Mouse (Mus musculus) liver, adult 2 months (tissue): ENCODE data around the gene Map2k4. TPM values are rescaled to one million over a fixed set of nuclear protein-coding genes. Genes with fewer than 3 reads are reported as not detected.
A peak's percentile ranks its signal among the peaks of the same experiment; 100 is the strongest.

Source experiments
- DNase-seq: peaks from one replicate; pipeline ENCODE4 v3.0.0-alpha.2; 2011; ENCODE audit warnings: low read depth, low spot score; ENCODE audit errors: extremely low read depth
- H3K27ac ChIP-seq: fragments of 200-500 bp; replicated peaks from 2 replicates; pipeline ENCODE4 v1.5.1; 2012; ENCODE audit warnings: low read depth, mild to moderate bottlenecking, control low read depth, inconsistent platforms, low read length; ENCODE audit not compliant: insufficient read depth
- H3K27me3 ChIP-seq: fragments of 200-500 bp; 2 replicates; pipeline ENCODE4 v1.6.1; 2012; ENCODE audit warnings: mild to moderate bottlenecking, moderate library complexity, low read length, inconsistent platforms; ENCODE audit not compliant: control insufficient read depth, insufficient read depth
- H3K36me3 ChIP-seq: fragments of 200-500 bp; 2 replicates; pipeline ENCODE4 v1.6.1; 2012; ENCODE audit warnings: low read length, inconsistent platforms; ENCODE audit not compliant: control insufficient read depth, insufficient read depth
- H3K4me1 ChIP-seq: fragments of 200-500 bp; 2 replicates; pipeline ENCODE4 v1.6.1; 2011; ENCODE audit warnings: low read length; ENCODE audit not compliant: control insufficient read depth, insufficient read depth
- H3K4me3 ChIP-seq: fragments of 200-500 bp; 2 replicates; pipeline ENCODE4 v1.5.1; 2011; ENCODE audit warnings: low read depth, mild to moderate bottlenecking, control low read depth, low read length, moderate library complexity; ENCODE audit not compliant: insufficient read depth
- H3K79me2 ChIP-seq: fragments of 200-500 bp; 2 replicates; pipeline ENCODE4 v1.6.1; 2012; ENCODE audit warnings: inconsistent platforms, mild to moderate bottlenecking, low read length, moderate library complexity; ENCODE audit not compliant: control insufficient read depth, insufficient read depth
- H3K9ac ChIP-seq: fragments of 200-500 bp; 2 replicates; pipeline ENCODE4 v1.6.1; 2012; ENCODE audit warnings: low read depth, mild to moderate bottlenecking, control low read depth, inconsistent platforms, low read length
- CTCF ChIP-seq: fragments of 200-500 bp; IDR thresholded peaks from 2 replicates; pipeline ENCODE4 v1.5.1; 2011; ENCODE audit warnings: low read depth, low read length, control low read depth
- POLR2A ChIP-seq: fragments of 200-500 bp; IDR thresholded peaks from 2 replicates; pipeline ENCODE4 v1.6.1; 2011; ENCODE audit warnings: low read length, control low read depth; ENCODE audit not compliant: insufficient read depth; ENCODE audit errors: extremely low read depth
- WGBS: fragments of 180-500 bp; shearing (Covaris S2); methylation state at CpG from one replicate; pipeline ENCODE4 v1.1.7; 2018; 5-methylcytosine and 5-hydroxymethylcytosine counted together
- polyA plus RNA-seq: library from polyadenylated mRNA; depleted of rRNA; stranded (reverse); fragments of >200 nt; gene quantifications from 2 replicates; pipeline ENCODE4 v1.2.3, GENCODE M21; 2012
- total RNA-seq: library from RNA; depleted of rRNA; stranded (reverse); fragments of >200 nt; gene quantifications from 2 replicates; pipeline ENCODE4 v1.2.3, GENCODE M21; 2014

Gene Map2k4
- total and polyA plus RNA-seq, 2 experiments, result 11.6 to 27.1 TPM

DNA sequence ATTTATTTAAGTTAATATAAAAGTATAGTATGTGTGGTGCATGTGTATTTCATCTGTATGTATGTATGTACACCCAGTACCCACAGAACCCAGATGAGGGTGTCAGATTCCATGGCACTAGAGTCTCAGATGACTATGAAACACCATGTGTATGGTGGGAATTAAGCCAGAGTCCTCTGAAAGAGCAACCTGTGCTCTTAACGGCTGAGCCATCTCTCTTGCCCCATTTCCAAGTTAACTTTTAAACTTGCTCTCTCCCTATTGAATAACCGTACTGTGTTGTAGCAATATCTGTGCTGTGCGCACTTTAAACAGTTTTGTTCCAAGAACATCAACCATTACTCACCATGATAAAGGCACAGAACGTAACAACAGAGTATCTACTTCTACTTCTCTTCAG is 33.9 kb downstream of the Map2k4 start:
- no peak for TF ChIP-seq POLR2A
- no peak overlapping the region for H3K9ac ChIP-seq
- no peaks in the 10 kb centered on the region for H3K27me3 ChIP-seq
- H3K27ac ChIP-seq, result no peak overlapping the region
- DNase-seq, result peak; percentile 88
- peaks cover 4% of the 10 kb centered on the region; the same call in 1 of the 2 replicates for H3K4me1 ChIP-seq
- no peak overlapping the region for H3K4me3 ChIP-seq
- H3K79me2 ChIP-seq, result no peaks in the 10 kb centered on the region; the same call in 1 of the 2 replicates
- WGBS, result 24% methylated on average over 4 of the region's 4 CpGs
- H3K36me3 ChIP-seq, result peaks cover 3% of the 10 kb centered on the region

DNA sequence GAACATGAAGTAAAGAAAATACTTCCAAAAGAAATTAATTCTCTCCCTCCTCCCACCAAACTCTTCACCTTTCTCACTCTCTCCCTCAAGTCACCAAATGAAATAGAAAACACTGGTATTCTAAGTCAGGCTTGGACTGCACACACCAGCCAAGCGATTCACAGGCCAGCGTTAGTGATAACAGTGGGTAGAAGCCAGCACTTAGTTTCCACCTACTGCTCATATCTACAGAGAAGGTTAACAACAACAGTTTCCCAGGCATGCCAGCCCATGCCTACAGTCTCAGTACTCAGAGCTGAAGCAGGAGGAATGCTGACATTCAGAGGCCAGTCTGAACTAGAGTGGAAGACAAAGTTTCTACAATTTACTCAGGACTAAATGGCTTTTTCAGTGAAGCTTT is 34.5 kb downstream of the Map2k4 start:
- Histone ChIP-seq H3K4me1 (peaks cover 4% of the 10 kb centered on the region; the same call in 1 of the 2 replicates), H3K27ac (no peak overlapping the region), H3K27me3 (no peaks in the 10 kb centered on the region), H3K4me3 (no peak overlapping the region), H3K79me2 (no peaks in the 10 kb centered on the region; the same call in 1 of the 2 replicates), H3K9ac (no peak overlapping the region), H3K36me3 (peaks cover 3% of the 10 kb centered on the region)
- 24% methylated on average over 2 of the region's 2 CpGs for WGBS
- TF ChIP-seq POLR2A (no peak), CTCF (no peak)
- DNase-seq, result no peak

- no peak for TF ChIP-seq CTCF
- no peak for TF ChIP-seq POLR2A
- Histone ChIP-seq H3K36me3 (peaks cover 1% of the 10 kb centered on the region; the same call in 1 of the 2 replicates), H3K27ac (no peak overlapping the region), H3K4me3 (no peak overlapping the region), H3K79me2 (no peaks in the 10 kb centered on the region; the same call in 1 of the 2 replicates), H3K4me1 (peaks cover 4% of the 10 kb centered on the region; the same call in 1 of the 2 replicates), H3K9ac (no peak overlapping the region), H3K27me3 (no peaks in the 10 kb centered on the region)
- 88% methylated on average over 3 of the region's 3 CpGs for WGBS
- no peak for DNase-seq
These were observed 37.6 kb downstream of the Map2k4 start for GRCm38 (mm10) chr11:65750546-65750945.

DNA sequence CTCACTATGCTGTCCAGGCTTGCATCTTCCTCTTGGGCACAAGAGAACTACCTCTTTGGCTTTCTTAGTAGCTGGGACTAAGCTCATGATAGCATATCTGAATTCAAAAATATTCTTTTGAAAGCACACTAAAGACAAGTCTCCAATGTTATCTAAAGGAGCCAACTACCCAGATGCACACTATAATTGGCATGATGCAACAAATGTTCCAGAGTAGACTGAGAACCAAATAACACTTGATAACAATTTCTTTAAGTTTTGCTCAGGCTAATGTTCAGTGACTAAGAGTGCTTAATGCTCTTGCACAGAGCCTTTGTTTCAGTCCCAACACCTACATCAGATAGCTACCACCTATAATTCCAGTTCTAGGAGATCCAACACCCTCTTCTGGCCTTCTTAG is 40.7 kb downstream of the Map2k4 start:
- H3K4me3 ChIP-seq, result no peak overlapping the region

DNA sequence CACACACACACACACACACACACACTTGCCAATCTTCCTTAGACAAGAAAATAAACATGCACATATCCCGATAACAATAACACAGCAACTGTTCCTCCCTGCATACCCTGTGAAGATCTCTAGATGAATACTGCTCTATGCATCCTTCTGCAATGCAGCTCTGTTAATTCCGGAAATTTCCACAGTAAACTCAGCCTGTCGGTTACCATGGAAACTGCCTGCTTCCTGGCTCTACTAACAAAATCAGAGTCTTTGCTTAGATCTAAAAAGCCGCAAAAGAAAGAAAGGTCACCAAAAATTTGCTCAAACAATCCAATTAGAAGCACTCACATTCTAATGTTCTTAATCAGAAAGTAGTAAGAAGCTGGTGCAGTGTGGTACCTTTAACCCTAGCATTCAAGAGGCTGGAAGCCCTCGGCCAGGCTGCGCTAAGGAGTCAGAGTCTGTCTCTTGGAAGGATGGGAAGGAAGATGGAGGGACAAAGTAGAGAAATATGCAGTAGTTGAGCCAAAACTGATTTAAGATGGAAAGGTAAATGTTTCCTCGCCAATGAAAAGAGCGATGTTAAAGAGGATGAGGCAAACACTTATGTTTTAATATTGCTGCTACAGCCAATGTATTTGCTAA is 42.3 kb downstream of the Map2k4 start:
- Histone ChIP-seq H3K79me2 (peaks cover 3% of the 10 kb centered on the region; the same call in 1 of the 2 replicates), H3K4me3 (no peak overlapping the region), H3K36me3 (no peaks in the 10 kb centered on the region; the same call in 1 of the 2 replicates), H3K9ac (no peak overlapping the region), H3K27me3 (no peaks in the 10 kb centered on the region), H3K27ac (no peak overlapping the region), H3K4me1 (peaks cover 1% of the 10 kb centered on the region)
- TF ChIP-seq POLR2A, result no peak
- no peak for TF ChIP-seq CTCF
- 83% methylated on average over 8 of the region's 8 CpGs for WGBS
- DNase-seq, result no peak

More for the DNA sequence above, 40.7 kb downstream of the Map2k4 start:
- H3K27me3 ChIP-seq, result no peaks in the 10 kb centered on the region
- H3K4me1 ChIP-seq, result peaks cover 1% of the 10 kb centered on the region
- TF ChIP-seq CTCF (no peak), POLR2A (no peak)
- no peak overlapping the region for H3K9ac ChIP-seq
- peaks cover 1% of the 10 kb centered on the region for H3K36me3 ChIP-seq
- H3K79me2 ChIP-seq, result no peaks in the 10 kb centered on the region; the same call in 1 of the 2 replicates
- H3K27ac ChIP-seq, result no peak overlapping the region
- DNase-seq, result no peak

GRCm38 (mm10) chr11:65743866-65744265 is 44.2 kb downstream of the Map2k4 start:
- DNase-seq, result no peak
- H3K9ac ChIP-seq, result no peak overlapping the region
- no peak overlapping the region for H3K27ac ChIP-seq
- H3K36me3 ChIP-seq, result no peaks in the 10 kb centered on the region; the same call in 1 of the 2 replicates
- H3K79me2 ChIP-seq, result peaks cover 7% of the 10 kb centered on the region
- H3K27me3 ChIP-seq, result no peaks in the 10 kb centered on the region
- TF ChIP-seq POLR2A, result no peak
- TF ChIP-seq CTCF, result no peak
- 90% methylated on average over 3 of the region's 3 CpGs for WGBS
- H3K4me1 ChIP-seq, result peaks cover 1% of the 10 kb centered on the region
- no peak overlapping the region for H3K4me3 ChIP-seq
